Mouse (Mus musculus) erythroblast, embryonic 14.5 days (primary cell): ENCODE results near the gene Ubr3. TPM values are rescaled to one million over a fixed set of nuclear protein-coding genes. Genes with fewer than 3 reads are reported as not detected.

Source experiments
- H3K27me3 ChIP-seq: 2 replicates; pipeline ENCODE4 v1.6.1; 2012; ENCODE audit warnings: inconsistent platforms; ENCODE audit not compliant: control insufficient read depth
- H3K36me3 ChIP-seq: 2 replicates; pipeline ENCODE4 v1.6.1; 2012; ENCODE audit warnings: mild to moderate bottlenecking, inconsistent platforms; ENCODE audit not compliant: control insufficient read depth
- H3K4me1 ChIP-seq: 2 replicates; pipeline ENCODE4 v1.6.1; 2012; ENCODE audit warnings: inconsistent platforms; ENCODE audit not compliant: control insufficient read depth
- H3K4me3 ChIP-seq: replicated peaks from 2 replicates; pipeline ENCODE3; 2012; ENCODE audit warnings: moderate library complexity, mild to moderate bottlenecking, inconsistent platforms
- H3K9me3 ChIP-seq: 2 replicates; pipeline ENCODE4 v1.6.1; 2012; ENCODE audit warnings: low read length, inconsistent platforms, mixed read lengths; ENCODE audit not compliant: control insufficient read depth
- GATA1 ChIP-seq: IDR thresholded peaks from 2 replicates; pipeline ENCODE4 v1.6.1; 2012; ENCODE audit warnings: low read length, inconsistent platforms, mixed read lengths
- TAL1 ChIP-seq: IDR thresholded peaks from 3 replicates; pipeline ENCODE4 v1.6.1; 2012; ENCODE audit warnings: low read length, inconsistent platforms, mixed read lengths
- polyA plus RNA-seq: library from polyadenylated mRNA; stranded (reverse); fragments of >175 nt; gene quantifications from 2 replicates; pipeline ENCODE4 v1.2.3, GENCODE M21; 2012

Gene Ubr3
- 0.38 and 0.43 TPM in 2 replicates for polyA plus RNA-seq

- Histone ChIP-seq H3K27me3 (no peaks in the 10 kb centered on the region), H3K4me3 (peak within 1 kb of the TSS; percentile 98), H3K36me3 (peaks cover 12% of the 10 kb centered on the region), H3K9me3 (no peaks in the 10 kb centered on the region), H3K4me1 (peaks cover 35% of the 10 kb centered on the region)
- TF ChIP-seq GATA1 (no peak), TAL1 (no peak)
These were observed at the start of gene Ubr3 for GRCm38 (mm10) chr2:69897039-69897617. Gene Ubr3, plus strand, starts transcription at chr2:69897246.

GRCm38 (mm10) chr2:69849215-69849614 is 47.8 kb upstream of the Ubr3 start:
- no peak overlapping the region for H3K4me3 ChIP-seq
- H3K4me1 ChIP-seq: peaks cover 10% of the 10 kb centered on the region
- H3K9me3 ChIP-seq: no peaks in the 10 kb centered on the region
- H3K36me3 ChIP-seq: no peaks in the 10 kb centered on the region
- H3K27me3 ChIP-seq: no peaks in the 10 kb centered on the region
- TF ChIP-seq GATA1: no peak
- no peak for TF ChIP-seq TAL1

- Histone ChIP-seq H3K4me3 (no peak overlapping the region), H3K4me1 (peaks cover 31% of the 10 kb centered on the region), H3K9me3 (no peaks in the 10 kb centered on the region), H3K27me3 (no peaks in the 10 kb centered on the region), H3K36me3 (no peaks in the 10 kb centered on the region)
- TF ChIP-seq TAL1 (no peak), GATA1 (peak; percentile 43; the same call in 1 of the 2 replicates)
These were observed 45.5 kb upstream of the Ubr3 start for GRCm38 (mm10) chr2:69851427-69852058.

GRCm38 (mm10) chr2:69856392-69856791 is 40.7 kb upstream of the Ubr3 start:
- H3K4me3 ChIP-seq: no peak overlapping the region
- H3K4me1 ChIP-seq: peaks cover 46% of the 10 kb centered on the region
- no peaks in the 10 kb centered on the region for H3K9me3 ChIP-seq
- H3K27me3 ChIP-seq: no peaks in the 10 kb centered on the region
- no peaks in the 10 kb centered on the region for H3K36me3 ChIP-seq
- TF ChIP-seq GATA1 (no peak), TAL1 (no peak)

- Histone ChIP-seq H3K4me3 (no peak overlapping the region), H3K4me1 (peaks cover 43% of the 10 kb centered on the region), H3K36me3 (no peaks in the 10 kb centered on the region), H3K9me3 (no peaks in the 10 kb centered on the region), H3K27me3 (no peaks in the 10 kb centered on the region)
- TF ChIP-seq TAL1 (no peak), GATA1 (no peak)
These were observed 39.2 kb upstream of the Ubr3 start for GRCm38 (mm10) chr2:69857882-69858281.

GRCm38 (mm10) chr2:69860972-69861452 is 36.0 kb upstream of the Ubr3 start:
- Histone ChIP-seq H3K4me3 (peak overlapping the region; percentile 97), H3K4me1 (peaks cover 39% of the 10 kb centered on the region), H3K9me3 (no peaks in the 10 kb centered on the region), H3K36me3 (peaks cover 24% of the 10 kb centered on the region), H3K27me3 (no peaks in the 10 kb centered on the region)
- no peak for TF ChIP-seq GATA1
- TF ChIP-seq TAL1: no peak

- Histone ChIP-seq H3K4me1 (peaks cover 34% of the 10 kb centered on the region), H3K4me3 (peak within 1 kb of the TSS; percentile 97), H3K27me3 (no peaks in the 10 kb centered on the region), H3K36me3 (peaks cover 30% of the 10 kb centered on the region), H3K9me3 (no peaks in the 10 kb centered on the region)
- TF ChIP-seq GATA1 (no peak), TAL1 (no peak)
These were observed 35.5 kb upstream of the Ubr3 start, which contains the start of gene Ssb for GRCm38 (mm10) chr2:69861485-69862091. Gene Ssb, plus strand, starts transcription at chr2:69861562.

GRCm38 (mm10) chr2:69862117-69862657 is 34.9 kb upstream of the Ubr3 start:
- no peaks in the 10 kb centered on the region for H3K27me3 ChIP-seq
- H3K36me3 ChIP-seq: peaks cover 36% of the 10 kb centered on the region
- TF ChIP-seq TAL1 (no peak), GATA1 (no peak)
- H3K9me3 ChIP-seq: no peaks in the 10 kb centered on the region
- peaks cover 29% of the 10 kb centered on the region for H3K4me1 ChIP-seq
- peak overlapping the region; percentile 97 for H3K4me3 ChIP-seq

GRCm38 (mm10) chr2:69883990-69884391 is 13.1 kb upstream of the Ubr3 start:
- peaks cover 20% of the 10 kb centered on the region for H3K4me1 ChIP-seq
- no peaks in the 10 kb centered on the region for H3K27me3 ChIP-seq
- H3K4me3 ChIP-seq: peak overlapping the region; percentile 89
- H3K36me3 ChIP-seq: peaks cover 13% of the 10 kb centered on the region
- TF ChIP-seq GATA1 (no peak), TAL1 (no peak)
- H3K9me3 ChIP-seq: no peaks in the 10 kb centered on the region
